Mouse (Mus musculus) heart, embryonic 14.5 days (tissue): Measurements from ENCODE around the gene Mef2d. TPM values are rescaled to one million over a fixed set of nuclear protein-coding genes. Genes with fewer than 3 reads are reported as not detected.

Experiments
- ATAC-seq: fragments of 200-750 bp; cut with Nextera tagmentation; 2 replicates; pipeline ENCODE4 v1.8.0; 2017; ENCODE audit warnings: low read depth, moderate TSS enrichment; ENCODE audit not compliant: insufficient number of reproducible peaks, insufficient read depth, low FRiP score
- H3K27ac ChIP-seq, 2 experiments: fragments of 200-500 bp in 1 of 2; fragments of 300-500 bp in 1 of 2; sonication (generic) in 1 of 2; replicated peaks in 1 of 2; 2 replicates each; pipeline ENCODE4 v1.5.1; 2012 to 2014; ENCODE audit warnings: low read depth in 2 of 2, low read length in 2 of 2, control low read depth in 1 of 2, mild to moderate bottlenecking in 1 of 2, mixed read lengths in 1 of 2; ENCODE audit not compliant: control insufficient read depth in 1 of 2, insufficient read depth in 1 of 2
- H3K27me3 ChIP-seq: fragments of 300-500 bp; sonication (generic); 2 replicates; pipeline ENCODE4 v1.6.1; 2014; ENCODE audit warnings: mild to moderate bottlenecking, low read length, control low read depth; ENCODE audit not compliant: control insufficient read depth, insufficient read depth
- H3K36me3 ChIP-seq: fragments of 300-500 bp; sonication (generic); 2 replicates; pipeline ENCODE4 v1.6.1; 2014; ENCODE audit warnings: mild to moderate bottlenecking, control low read depth, low read length, mixed read lengths; ENCODE audit not compliant: control insufficient read depth, insufficient read depth
- H3K4me1 ChIP-seq, 2 experiments: fragments of 200-500 bp in 1 of 2; fragments of 300-500 bp in 1 of 2; sonication (generic) in 1 of 2; 2 replicates each; pipeline ENCODE4 v1.6.1; 2012 to 2014; ENCODE audit warnings: low read length in 2 of 2, control low read depth in 1 of 2, mixed read lengths in 1 of 2; ENCODE audit not compliant: control insufficient read depth in 2 of 2, insufficient read depth in 2 of 2
- H3K4me2 ChIP-seq: fragments of 300-500 bp; sonication (generic); 2 replicates; pipeline ENCODE4 v1.6.1; 2014; ENCODE audit warnings: mild to moderate bottlenecking, low read length
- H3K4me3 ChIP-seq, 2 experiments: fragments of 200-500 bp in 1 of 2; fragments of 300-500 bp in 1 of 2; sonication (generic) in 1 of 2; 2 replicates each; pipeline ENCODE4 v1.5.1; 2012 to 2014; ENCODE audit warnings: low read length in 2 of 2, mild to moderate bottlenecking in 2 of 2, control low read depth in 1 of 2, low read depth in 1 of 2, moderate library complexity in 1 of 2; ENCODE audit not compliant: control insufficient read depth in 1 of 2, insufficient read depth in 1 of 2
- H3K9ac ChIP-seq: fragments of 300-500 bp; sonication (generic); 2 replicates; pipeline ENCODE4 v1.6.1; 2014; ENCODE audit warnings: mild to moderate bottlenecking, low read length
- H3K9me3 ChIP-seq: fragments of 300-500 bp; sonication (generic); 2 replicates; pipeline ENCODE4 v1.6.1; 2016; ENCODE audit warnings: low read length, control low read depth; ENCODE audit not compliant: control insufficient read depth
- WGBS: fragments of 180-500 bp; shearing (Covaris S2); extraction: QIAGEN DNeasy Blood & Tissue Kit; methylation state at CpG from one replicate; pipeline ENCODE4 v1.1.7; 2014; 5-methylcytosine and 5-hydroxymethylcytosine counted together
- polyA plus RNA-seq: library from polyadenylated mRNA; unstranded; fragments of >200 nt; fragmentation: Nextera tagmentation; extraction: Ambion mirVana; gene quantifications from 2 replicates; pipeline ENCODE4 v1.2.1, GENCODE M21; 2014

The Mef2d gene
- polyA plus RNA-seq, 1 experiment from 2014 or later: 52.1 TPM

DNA sequence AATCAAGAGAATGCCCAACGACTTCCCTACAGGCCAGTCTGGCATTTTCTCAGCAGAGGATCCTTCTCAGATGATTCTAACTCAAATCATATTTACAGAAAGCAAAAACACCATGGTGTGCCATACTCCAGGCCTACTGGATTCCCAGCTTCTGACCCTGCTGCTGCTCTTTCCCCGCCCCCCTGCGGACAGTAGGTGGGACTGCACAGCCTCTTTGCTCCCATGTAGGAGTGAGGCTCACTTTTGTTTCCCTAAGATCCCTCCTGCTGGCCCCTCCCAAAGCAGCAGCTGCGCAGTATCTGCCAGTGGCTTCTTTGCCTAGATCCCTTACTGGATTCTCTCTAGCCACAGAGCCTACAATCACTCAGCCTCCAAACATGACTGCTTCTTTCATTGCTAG is 36.0 kb upstream of the Mef2d start:
- H3K4me2 ChIP-seq: no peak overlapping the region
- 92% methylated on average over 4 of the region's 4 CpGs for WGBS
- no peaks in the 10 kb centered on the region for H3K27me3 ChIP-seq
- no peaks in the 10 kb centered on the region for H3K9me3 ChIP-seq
- no peak overlapping the region for H3K9ac ChIP-seq
- H3K36me3 ChIP-seq: peaks cover 99% of the 10 kb centered on the region
- no peak overlapping the region for H3K4me3 ChIP-seq
- H3K4me1 ChIP-seq: no peaks in the 10 kb centered on the region; a peak in 1 of 4 replicates
- ATAC-seq: no peak
- no peak overlapping the region for H3K27ac ChIP-seq

DNA sequence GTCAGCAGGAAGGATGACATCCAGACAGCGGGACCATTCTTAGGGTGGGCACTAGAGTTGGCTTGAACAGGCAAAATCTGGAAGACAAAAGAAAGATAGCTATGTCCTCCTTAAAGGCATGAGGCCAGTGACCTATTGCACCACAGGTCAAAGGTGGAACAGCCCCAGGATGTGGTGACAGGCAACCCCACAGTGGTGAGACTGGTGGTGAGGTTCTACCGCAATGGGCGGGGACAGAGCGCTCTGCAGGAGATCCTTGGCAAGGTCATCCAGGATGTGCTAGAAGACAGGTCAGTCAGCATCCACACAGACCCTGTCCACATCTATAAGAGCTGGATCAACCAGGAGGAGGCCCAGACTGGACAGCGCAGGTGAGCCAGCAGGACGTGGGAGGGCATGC is 33.0 kb upstream of the Mef2d start:
- peaks cover 98% of the 10 kb centered on the region for H3K36me3 ChIP-seq
- no peak overlapping the region for H3K4me2 ChIP-seq
- no peak for ATAC-seq
- no peaks in the 10 kb centered on the region for H3K27me3 ChIP-seq
- no peak overlapping the region for H3K27ac ChIP-seq
- no peaks in the 10 kb centered on the region for H3K9me3 ChIP-seq
- H3K9ac ChIP-seq: no peak overlapping the region
- no peak overlapping the region for H3K4me3 ChIP-seq
- 92% methylated on average over 6 of the region's 6 CpGs for WGBS
- H3K4me1 ChIP-seq: peaks cover 0 to 3% of the 10 kb centered on the region in 2 experiments; a peak in 2 of 4 replicates

DNA sequence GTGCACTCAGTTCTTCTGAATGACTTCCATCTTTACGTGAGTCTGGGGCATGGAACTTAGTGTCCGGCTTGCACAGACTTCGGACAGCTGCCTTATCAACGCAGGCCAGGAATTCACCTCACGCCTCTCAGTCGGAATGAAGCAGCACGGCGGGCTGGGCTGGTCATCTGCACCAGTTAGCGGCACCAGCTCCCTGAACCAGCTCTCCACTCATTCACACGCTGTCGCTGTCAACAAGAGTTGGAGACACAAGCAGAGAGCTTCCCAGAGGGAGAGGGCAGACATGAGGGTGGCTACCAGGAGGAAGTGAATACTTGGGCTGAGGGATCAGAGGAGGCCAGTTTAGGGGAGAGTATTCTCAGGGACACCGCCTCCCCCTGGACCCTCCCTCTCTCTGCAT is 27.8 kb upstream of the Mef2d start:
- peaks cover 4 to 9% of the 10 kb centered on the region in 2 experiments; a peak in 2 of 4 replicates for H3K4me1 ChIP-seq
- 0 out of 2 replicates have a peak, but pooled peaks have one; percentile 17 for ATAC-seq
- no peak overlapping the region for H3K4me3 ChIP-seq
- WGBS: 38% methylated on average over 12 of the region's 12 CpGs
- no peak overlapping the region for H3K4me2 ChIP-seq
- peak overlapping the region in 1 of 2 experiments; percentile 53; a peak in 2 of 4 replicates for H3K27ac ChIP-seq
- no peaks in the 10 kb centered on the region for H3K27me3 ChIP-seq
- H3K9ac ChIP-seq: no peak overlapping the region; the same call in 1 of the 2 replicates
- peaks cover 97% of the 10 kb centered on the region for H3K36me3 ChIP-seq
- H3K9me3 ChIP-seq: no peaks in the 10 kb centered on the region

DNA sequence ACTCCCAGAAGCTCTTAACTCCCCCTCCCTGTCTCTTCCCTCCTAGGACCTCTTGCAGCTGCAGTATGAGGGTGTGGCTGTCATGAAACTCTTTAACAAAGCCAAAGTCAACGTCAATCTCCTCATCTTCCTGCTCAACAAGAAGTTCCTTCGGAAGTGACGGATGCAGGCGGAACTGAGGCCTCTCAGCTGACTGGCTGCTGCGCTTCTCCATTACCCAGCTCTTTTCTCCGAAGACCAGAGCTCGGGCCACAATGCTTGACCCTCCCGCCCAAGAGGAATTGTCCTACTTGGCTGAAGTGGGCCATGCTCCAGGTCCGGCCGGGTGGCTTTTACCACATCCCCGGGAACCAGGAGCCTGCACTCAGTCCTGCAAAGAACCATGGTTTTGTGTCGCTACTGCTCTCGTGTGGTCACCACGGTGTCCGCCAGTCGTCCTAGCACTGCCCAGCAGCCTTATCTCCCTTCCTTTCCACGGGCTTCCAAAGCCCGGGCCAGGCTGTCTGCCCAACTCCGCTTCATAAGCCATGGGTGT is 22.0 kb upstream of the Mef2d start:
- H3K4me3 ChIP-seq: no peak overlapping the region
- H3K9ac ChIP-seq: 0 out of 2 replicates have a peak overlapping the region, but pooled peaks have one; percentile 30
- 44% methylated on average over 19 of the region's 19 CpGs for WGBS
- no peaks in the 10 kb centered on the region for H3K9me3 ChIP-seq
- peaks cover 57% of the 10 kb centered on the region for H3K36me3 ChIP-seq
- H3K27me3 ChIP-seq: no peaks in the 10 kb centered on the region
- H3K4me2 ChIP-seq: 0 out of 2 replicates have a peak overlapping the region, but pooled peaks have one; percentile 1
- peaks cover 20 to 31% of the 10 kb centered on the region in 2 experiments for H3K4me1 ChIP-seq
- 0 out of 2 replicates have a peak, but pooled peaks have one; percentile 18 for ATAC-seq
- H3K27ac ChIP-seq: peak overlapping the region; percentile 58 to 90

DNA sequence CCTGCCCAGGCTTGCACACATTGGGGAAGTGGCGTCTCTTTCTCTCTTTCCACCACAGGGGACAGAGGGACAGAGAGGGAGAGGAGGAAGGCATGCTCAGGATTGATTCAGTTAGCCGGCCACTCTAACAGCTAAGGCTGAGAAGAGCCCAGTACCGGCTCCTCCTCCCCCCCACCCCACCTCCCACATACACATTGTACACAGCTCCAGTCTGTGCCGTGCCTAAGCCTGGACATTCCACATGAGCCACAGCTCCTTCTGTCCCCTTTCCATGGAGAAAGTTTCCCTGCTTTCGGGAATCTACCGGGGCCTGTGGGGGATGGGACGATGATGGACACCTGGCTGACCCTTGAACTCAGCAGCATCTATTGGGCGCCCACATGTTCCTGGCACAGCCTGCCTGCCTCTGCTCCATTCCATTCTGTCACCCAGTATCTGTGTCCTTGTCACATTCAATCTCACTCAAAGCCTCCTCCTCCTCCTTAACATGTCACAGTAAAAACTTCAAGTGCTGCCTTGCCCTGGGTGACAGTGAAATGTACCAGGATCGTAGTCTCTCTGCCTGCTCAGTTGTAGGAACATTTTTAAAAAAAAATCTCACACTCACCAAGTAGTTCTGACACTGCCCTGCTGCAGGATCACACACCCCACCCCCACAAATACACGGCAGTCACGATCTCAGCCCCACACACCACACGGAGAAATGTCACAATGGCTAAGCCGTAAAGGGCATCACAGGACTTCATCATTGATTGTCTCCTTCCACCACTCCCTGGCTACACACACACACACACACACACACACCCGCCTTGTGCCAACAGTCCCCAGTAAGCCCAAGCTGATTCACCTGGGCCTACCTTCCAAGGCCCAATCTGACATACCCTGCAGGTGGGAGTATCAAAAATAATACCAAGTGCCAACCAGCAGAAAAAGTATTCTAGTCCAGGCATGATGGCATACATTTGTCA is 20.7 kb upstream of the Mef2d start:
- ATAC-seq: peak; percentile 58
- H3K27ac ChIP-seq: peak overlapping the region; percentile 58 to 90
- H3K4me2 ChIP-seq: peak overlapping the region; percentile 29
- no peak overlapping the region for H3K4me3 ChIP-seq
- peaks cover 20 to 38% of the 10 kb centered on the region in 2 experiments for H3K4me1 ChIP-seq
- peaks cover 46% of the 10 kb centered on the region for H3K36me3 ChIP-seq
- peak overlapping the region; percentile 59 for H3K9ac ChIP-seq
- no peaks in the 10 kb centered on the region for H3K27me3 ChIP-seq
- H3K9me3 ChIP-seq: no peaks in the 10 kb centered on the region
- 33% methylated on average over 14 of the region's 14 CpGs for WGBS

DNA sequence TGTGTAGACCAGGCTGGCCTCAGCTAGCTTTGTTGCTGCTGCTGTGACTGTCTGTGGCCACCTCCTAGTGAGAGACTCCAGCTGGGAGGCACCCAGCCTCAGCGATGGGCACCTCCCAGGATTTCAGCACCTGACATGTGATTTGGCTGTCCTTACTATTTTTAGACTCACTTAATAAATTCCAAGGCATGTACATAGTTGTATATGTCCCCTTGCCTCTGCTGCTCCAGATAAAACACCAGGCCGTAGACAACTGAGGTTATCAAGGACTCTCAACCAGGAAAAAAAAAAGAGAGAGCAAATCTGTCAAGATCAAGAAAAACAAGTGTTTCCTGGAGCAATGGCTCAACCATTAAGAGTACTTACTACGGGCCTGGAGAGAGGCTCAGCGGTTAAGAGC is 17.0 kb upstream of the Mef2d start:
- ATAC-seq: no peak
- Histone ChIP-seq H3K4me1 (peaks cover 15 to 30% of the 10 kb centered on the region in 2 experiments), H3K9me3 (no peaks in the 10 kb centered on the region), H3K27ac (peak overlapping the region; percentile 34 to 40), H3K36me3 (peaks cover 9% of the 10 kb centered on the region; the same call in 1 of the 2 replicates), H3K4me3 (no peak overlapping the region), H3K27me3 (no peaks in the 10 kb centered on the region), H3K4me2 (no peak overlapping the region), H3K9ac (no peak overlapping the region)
- 14% methylated on average over 4 of the region's 4 CpGs for WGBS

DNA sequence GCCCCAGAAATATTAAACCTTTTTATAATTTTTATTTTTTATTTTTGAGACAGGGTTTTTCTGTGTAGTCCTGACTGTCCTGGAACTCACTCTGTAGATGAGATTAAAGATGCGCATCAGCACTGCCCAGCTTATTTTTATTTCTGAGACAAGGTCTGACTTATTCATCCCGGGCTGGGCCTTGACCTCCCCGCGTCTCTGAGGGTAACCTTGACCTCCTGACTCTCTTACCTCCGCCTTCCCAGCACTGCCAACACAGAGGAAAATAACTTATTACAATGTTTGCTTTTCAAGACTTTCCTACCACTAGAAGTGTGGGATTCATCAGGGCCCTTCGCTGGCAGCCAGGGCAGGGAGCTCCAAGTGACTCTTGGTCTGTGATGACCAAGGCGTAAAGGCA is 16.0 kb upstream of the Mef2d start:
- H3K4me3 ChIP-seq: no peak overlapping the region
- no peaks in the 10 kb centered on the region for H3K36me3 ChIP-seq
- 82% methylated on average over 7 of the region's 7 CpGs for WGBS
- H3K27me3 ChIP-seq: no peaks in the 10 kb centered on the region
- no peak for ATAC-seq
- H3K4me2 ChIP-seq: no peak overlapping the region
- no peaks in the 10 kb centered on the region for H3K9me3 ChIP-seq
- H3K27ac ChIP-seq: 0 out of 4 replicates have a peak overlapping the region, but pooled peaks of 1 of the 2 experiments have one; percentile 14
- H3K4me1 ChIP-seq: peaks cover 6 to 20% of the 10 kb centered on the region in 2 experiments
- no peak overlapping the region for H3K9ac ChIP-seq
